Mouse (Mus musculus): ENCODE measurements around the gene Csgalnact2. TPM values are rescaled to one million over a fixed set of nuclear protein-coding genes. Genes with fewer than 3 reads are reported as not detected.

The Csgalnact2 gene
- total and polyA plus RNA-seq, 3 experiments: 2.2 to 6.4 (median 3.0) TPM

GRCm38 (mm10) chr6:118184126-118184525 is 45.2 kb upstream of the Csgalnact2 start:
- in situ Hi-C loops (cut with MboI; ENCODE audit: low pct_ligation_motif_present, low pct_unique_long_range_greater_than_20kb, low sequenced_read_pairs): no loop called here

GRCm38 (mm10) chr6:118180085-118180423 is 41.1 kb upstream of the Csgalnact2 start:
- H3K9ac ChIP-seq (ENCODE audit: insufficient read depth, low read depth): no peak overlapping the region
- H3K4me1 ChIP-seq (ENCODE audit: control insufficient read depth in 1 of 2, insufficient read depth in 2 of 2): peaks cover 5 to 7% of the 10 kb centered on the region in 2 experiments; a peak in 3 of 4 replicates
- peaks cover 76% of the 10 kb centered on the region for H3K27me3 ChIP-seq (replicated peaks)
- H3K4me2 ChIP-seq (ENCODE audit: insufficient read depth, low read depth, poor library complexity, severe bottlenecking): no peak overlapping the region
- no peak for TF ChIP-seq BHLHE40 (IDR thresholded peaks at IDR 0.05; ENCODE audit: low read depth, low read length)
- TF ChIP-seq SMC3 (IDR thresholded peaks at IDR 0.05; ENCODE audit: low read depth, low read length): no peak
- no peak for TF ChIP-seq TBP (conservative IDR thresholded peaks at IDR 0.05; ENCODE audit: low read depth, low read length)
- TF ChIP-seq ELF1 (IDR thresholded peaks at IDR 0.05; ENCODE audit: low read depth, low read length): no peak
- no peak for TF ChIP-seq RAD21 (IDR thresholded peaks at IDR 0.05; ENCODE audit: low read depth, low read length)
- no peak for TF ChIP-seq IRF4 (IDR thresholded peaks at IDR 0.05; ENCODE audit: low read depth, low read length)
- no peak for TF ChIP-seq POLR2AphosphoS2 (IDR thresholded peaks at IDR 0.05; ENCODE audit: low read depth, low read length)
- TF ChIP-seq RCOR1 (conservative IDR thresholded peaks at IDR 0.05; ENCODE audit: low read depth, low read length): no peak
- no peak for TF ChIP-seq NRF1 (IDR thresholded peaks at IDR 0.05; ENCODE audit: low read depth, low read length)
- dilution Hi-C loops (cut with MboI; ENCODE audit: extremely low pct_ligation_motif_present, extremely low pct_unique_long_range_greater_than_20kb, low sequenced_read_pairs): no loop called here
- in situ Hi-C loops (cut with MboI; ENCODE audit: low pct_ligation_motif_present, low pct_unique_long_range_greater_than_20kb, low sequenced_read_pairs): no loop called here
- H3K4me3 ChIP-seq (replicated peaks in 1 of 3; ENCODE audit: low read depth in 2 of 3, low read length in 2 of 3, poor library complexity in 1 of 3): no peak overlapping the region
- no peak overlapping the region for H3K27ac ChIP-seq (ENCODE audit: insufficient read depth, low read depth)
- no peaks in the 10 kb centered on the region for H3K9me3 ChIP-seq (replicated peaks; ENCODE audit: low read length)
- DNase-seq (ENCODE audit: extremely low read depth): no peak
- no peaks in the 10 kb centered on the region for H3K79me2 ChIP-seq (replicated peaks; ENCODE audit: control insufficient read depth, extremely low read depth, insufficient read depth, poor library complexity, severe bottlenecking)
- H3K36me3 ChIP-seq (replicated peaks in 1 of 2; ENCODE audit: control insufficient read depth in 1 of 2, insufficient read depth in 1 of 2, low read length in 1 of 2): no peaks in the 10 kb centered on the region

More at GRCm38 (mm10) chr6:118184126-118184525, 45.2 kb upstream of the Csgalnact2 start:
- Histone ChIP-seq H3K9me3 (replicated peaks; ENCODE audit: low read length) (no peaks in the 10 kb centered on the region), H3K79me2 (replicated peaks; ENCODE audit: control insufficient read depth, extremely low read depth, insufficient read depth, poor library complexity, severe bottlenecking) (no peaks in the 10 kb centered on the region), H3K27me3 (replicated peaks) (peaks cover 85% of the 10 kb centered on the region), H3K36me3 (replicated peaks in 1 of 2; ENCODE audit: control insufficient read depth in 1 of 2, insufficient read depth in 1 of 2, low read length in 1 of 2) (no peaks in the 10 kb centered on the region), H3K4me1 (ENCODE audit: control insufficient read depth in 1 of 2, insufficient read depth in 2 of 2) (peaks cover 4 to 6% of the 10 kb centered on the region in 2 experiments; a peak in 3 of 4 replicates), H3K4me3 (replicated peaks in 1 of 3; ENCODE audit: low read depth in 2 of 3, low read length in 2 of 3, poor library complexity in 1 of 3) (no peak overlapping the region), H3K9ac (ENCODE audit: insufficient read depth, low read depth) (no peak overlapping the region), H3K4me2 (ENCODE audit: insufficient read depth, low read depth, poor library complexity, severe bottlenecking) (no peak overlapping the region), H3K27ac (ENCODE audit: insufficient read depth, low read depth) (no peak overlapping the region)
- no peak for DNase-seq (ENCODE audit: extremely low read depth)
- dilution Hi-C loops (cut with MboI; ENCODE audit: extremely low pct_ligation_motif_present, extremely low pct_unique_long_range_greater_than_20kb, low sequenced_read_pairs): no loop called here
- TF ChIP-seq ELF1 (IDR thresholded peaks at IDR 0.05; ENCODE audit: low read depth, low read length) (no peak), JUN (IDR thresholded peaks at IDR 0.05; ENCODE audit: insufficient read depth, low read depth, low read length) (no peak), MAFK (IDR thresholded peaks at IDR 0.05; ENCODE audit: insufficient replicate concordance, low read length) (no peak), KAT2A (IDR thresholded peaks at IDR 0.05; ENCODE audit: insufficient replicate concordance, low read length) (no peak), GABPA (IDR thresholded peaks at IDR 0.05; ENCODE audit: insufficient replicate concordance, low read depth, low read length) (no peak), CHD2 (IDR thresholded peaks at IDR 0.05; ENCODE audit: low read length) (no peak), PAX5 (IDR thresholded peaks at IDR 0.05; ENCODE audit: low read length) (no peak), EP300 (IDR thresholded peaks at IDR 0.05; ENCODE audit: low read length) (no peak)
